Mouse (Mus musculus) CH12.LX (cell line): ENCODE measurements around the gene Pithd1. TPM values are rescaled to one million over a fixed set of nuclear protein-coding genes. Genes with fewer than 3 reads are reported as not detected.
A peak's percentile ranks its signal among the peaks of the same experiment; 100 is the strongest.

Experiments used
- DNase-seq: peaks from one replicate; pipeline ENCODE4 v3.0.0-alpha.2; 2013; ENCODE audit errors: extremely low read depth
- H3K27ac ChIP-seq: 2 replicates; pipeline ENCODE4 v1.5.1; 2012; ENCODE audit warnings: low read depth, mild to moderate bottlenecking, control low read depth, moderate library complexity; ENCODE audit not compliant: insufficient read depth
- H3K27me3 ChIP-seq: replicated peaks from 2 replicates; pipeline ENCODE3; 2012; ENCODE audit warnings: inconsistent platforms
- H3K36me3 ChIP-seq, 2 experiments: replicated peaks in 1 of 2; 2 replicates each; pipeline versions ENCODE3 to v1.6.1; 2012; ENCODE audit warnings: inconsistent platforms in 1 of 2, low read length in 1 of 2, mild to moderate bottlenecking in 1 of 2, mixed read lengths in 1 of 2, moderate library complexity in 1 of 2; ENCODE audit not compliant: control insufficient read depth in 1 of 2, insufficient read depth in 1 of 2
- H3K4me1 ChIP-seq, 2 experiments: 2 replicates each; pipeline ENCODE4 v1.6.1; 2012; ENCODE audit warnings: inconsistent platforms in 1 of 2, moderate library complexity in 1 of 2; ENCODE audit not compliant: insufficient read depth in 2 of 2, control insufficient read depth in 1 of 2
- H3K4me2 ChIP-seq: 2 replicates; pipeline ENCODE4 v1.6.1; 2012; ENCODE audit warnings: low read depth, mild to moderate bottlenecking, control low read depth; ENCODE audit not compliant: poor library complexity, insufficient read depth, severe bottlenecking
- H3K4me3 ChIP-seq, 3 experiments: fragments of 150-350 bp in 1 of 3; sonication (generic) in 1 of 3; replicated peaks in 1 of 3; 2 replicates each; pipeline versions ENCODE3 to v1.5.1; 2011 to 2012; ENCODE audit warnings: low read depth in 2 of 3, low read length in 2 of 3, mild to moderate bottlenecking in 2 of 3, moderate library complexity in 2 of 3, control low read depth in 1 of 3, improper control_type of control experiment in 1 of 3, inconsistent platforms in 1 of 3, mixed read lengths in 1 of 3; ENCODE audit not compliant: poor library complexity in 1 of 3
- H3K79me2 ChIP-seq: replicated peaks from 2 replicates; pipeline ENCODE4 v1.6.1; 2012; ENCODE audit warnings: mild to moderate bottlenecking, moderate library complexity; ENCODE audit not compliant: control insufficient read depth, poor library complexity, insufficient read depth, severe bottlenecking; ENCODE audit errors: extremely low read depth
- H3K9ac ChIP-seq: 2 replicates; pipeline ENCODE4 v1.6.1; 2012; ENCODE audit warnings: low read depth, mild to moderate bottlenecking, control low read depth, moderate library complexity; ENCODE audit not compliant: insufficient read depth
- H3K9me3 ChIP-seq: replicated peaks from 2 replicates; pipeline ENCODE3; 2012; ENCODE audit warnings: low read length, inconsistent platforms, mixed read lengths
- BHLHE40 ChIP-seq: IDR thresholded peaks from 2 replicates; pipeline ENCODE4 v1.6.1; 2011; ENCODE audit warnings: mild to moderate bottlenecking, low read depth, low read length, improper control_type of control experiment
- CHD2 ChIP-seq: IDR thresholded peaks from 2 replicates; pipeline ENCODE4 v1.6.1; 2011; ENCODE audit warnings: low read length, improper control_type of control experiment
- CTCF ChIP-seq, 2 experiments: IDR thresholded peaks in 1 of 2; conservative IDR thresholded peaks in 1 of 2; 2 replicates each; pipeline ENCODE4 v1.5.1; 2011 to 2012; ENCODE audit warnings: low read depth in 2 of 2, low read length in 2 of 2, improper control_type of control experiment in 1 of 2, inconsistent platforms in 1 of 2, mild to moderate bottlenecking in 1 of 2, moderate library complexity in 1 of 2
- E2F4 ChIP-seq: IDR thresholded peaks from 2 replicates; pipeline ENCODE4 v1.6.1; 2011; ENCODE audit warnings: low read depth, low read length, improper control_type of control experiment; ENCODE audit not compliant: insufficient replicate concordance
- ELF1 ChIP-seq: IDR thresholded peaks from 2 replicates; pipeline ENCODE4 v1.6.1; 2014; ENCODE audit warnings: low read depth, mild to moderate bottlenecking, inconsistent platforms, low read length, improper control_type of control experiment
- JUN ChIP-seq: IDR thresholded peaks from 2 replicates; pipeline ENCODE4 v1.6.1; 2011; ENCODE audit warnings: low read depth, mild to moderate bottlenecking, low read length, improper control_type of control experiment, moderate library complexity; ENCODE audit not compliant: insufficient read depth
- MAFK ChIP-seq: IDR thresholded peaks from 2 replicates; pipeline ENCODE4 v1.6.1; 2011; ENCODE audit warnings: low read length, improper control_type of control experiment; ENCODE audit not compliant: insufficient replicate concordance
- MAX ChIP-seq: IDR thresholded peaks from 2 replicates; pipeline ENCODE4 v1.6.1; 2011; ENCODE audit warnings: low read length, improper control_type of control experiment
- MEF2A ChIP-seq: IDR thresholded peaks from 2 replicates; pipeline ENCODE4 v1.6.1; 2014; ENCODE audit warnings: low read depth, mild to moderate bottlenecking, inconsistent platforms, low read length, improper control_type of control experiment, borderline replicate concordance
- MYC ChIP-seq: IDR thresholded peaks from 2 replicates; pipeline ENCODE4 v1.6.1; 2011; ENCODE audit warnings: low read depth, mild to moderate bottlenecking, improper control_type of control experiment, low read length
- NELFE ChIP-seq: IDR thresholded peaks from 2 replicates; pipeline ENCODE4 v1.6.1; 2011; ENCODE audit warnings: low read depth, low read length, improper control_type of control experiment
- POLR2A ChIP-seq: IDR thresholded peaks from 2 replicates; pipeline ENCODE4 v1.6.1; 2011; ENCODE audit warnings: low read depth, mild to moderate bottlenecking, improper control_type of control experiment, low read length
- POLR2AphosphoS2 ChIP-seq: IDR thresholded peaks from 2 replicates; pipeline ENCODE4 v1.6.1; 2011; ENCODE audit warnings: low read depth, low read length, improper control_type of control experiment
- RAD21 ChIP-seq: IDR thresholded peaks from 2 replicates; pipeline ENCODE4 v1.6.1; 2011; ENCODE audit warnings: low read depth, mild to moderate bottlenecking, low read length, improper control_type of control experiment, moderate library complexity
- SMC3 ChIP-seq: IDR thresholded peaks from 2 replicates; pipeline ENCODE4 v1.6.1; 2011; ENCODE audit warnings: low read depth, low read length, improper control_type of control experiment
- USF2 ChIP-seq: conservative IDR thresholded peaks from 2 replicates; pipeline ENCODE4 v1.6.1; 2011; ENCODE audit warnings: low read depth, low read length, improper control_type of control experiment
- ZC3H11A ChIP-seq: IDR thresholded peaks from 2 replicates; pipeline ENCODE4 v1.6.1; 2012; ENCODE audit warnings: low read depth, mild to moderate bottlenecking, inconsistent platforms, low read length, improper control_type of control experiment
- ZMIZ1 ChIP-seq: IDR thresholded peaks from 2 replicates; pipeline ENCODE4 v1.6.1; 2012; ENCODE audit warnings: low read depth, mild to moderate bottlenecking, inconsistent platforms, low read length, improper control_type of control experiment
- ZNF384 ChIP-seq: IDR thresholded peaks from 2 replicates; pipeline ENCODE4 v1.6.1; 2012; ENCODE audit warnings: low read depth, low read length, improper control_type of control experiment, inconsistent platforms
- dilution Hi-C: fragments of 300-500 bp; cut with MboI; formaldehyde crosslinking; loops from 2 replicates; pipeline ENCODE4 v1.14.3; 2020; ENCODE audit warnings: low sequenced_read_pairs; ENCODE audit not compliant: extremely low pct_unique_long_range_greater_than_20kb, extremely low pct_ligation_motif_present
- in situ Hi-C: fragments of 300-500 bp; cut with MboI; formaldehyde crosslinking; loops from 3 replicates; pipeline ENCODE4 v1.14.3; 2019; ENCODE audit warnings: low sequenced_read_pairs, low pct_ligation_motif_present, low pct_unique_long_range_greater_than_20kb, mixed read lengths
- polyA plus RNA-seq: library from polyadenylated mRNA; unstranded; fragments of >175 nt; gene quantifications from 2 replicates; pipeline ENCODE4 v1.2.1, GENCODE M21; 2012; ENCODE audit warnings: low read depth; ENCODE audit not compliant: insufficient read length
- total RNA-seq, 2 experiments: library from RNA; depleted of rRNA; stranded (reverse); fragments of 300-350 nt in 1 of 2; fragments of >200 nt in 1 of 2; gene quantifications; 2 replicates each; pipeline ENCODE4 v1.2.3; 2012 to 2014

The Pithd1 gene
- total and polyA plus RNA-seq, 3 experiments, result 53.2 to 87.5 (median 53.2) TPM

GRCm38 (mm10) chr4:135935502-135935901 is 51.6 kb downstream of the Pithd1 start:
- Histone ChIP-seq H3K4me3 (no peak overlapping the region), H3K9ac (no peak overlapping the region), H3K27me3 (no peaks in the 10 kb centered on the region), H3K27ac (no peak overlapping the region), H3K4me1 (no peaks in the 10 kb centered on the region), H3K4me2 (no peak overlapping the region), H3K36me3 (peaks cover 67 to 89% of the 10 kb centered on the region in 2 experiments), H3K9me3 (no peaks in the 10 kb centered on the region), H3K79me2 (no peaks in the 10 kb centered on the region)
- dilution Hi-C loops, result no loop called here
- in situ Hi-C loops, result no loop called here
- no peak for TF ChIP-seq POLR2AphosphoS2
- no peak for TF ChIP-seq CHD2
- no peak for DNase-seq

GRCm38 (mm10) chr4:135934708-135935500 is 52.2 kb downstream of the Pithd1 start:
- no peak for TF ChIP-seq CTCF (conservative IDR thresholded peaks at IDR 0.05 in 1 of 2, IDR thresholded peaks at IDR 0.05 in 1 of 2; ENCODE audit: low read depth in 2 of 2, low read length in 2 of 2)
- no peak for TF ChIP-seq ZMIZ1
- TF ChIP-seq MEF2A, result no peak
- TF ChIP-seq RAD21, result no peak
- TF ChIP-seq POLR2A, result no peak
- TF ChIP-seq MAFK, result no peak
- TF ChIP-seq JUN, result no peak
- TF ChIP-seq SMC3, result no peak
- no peak for TF ChIP-seq BHLHE40
- no peak for TF ChIP-seq E2F4
- no peak for TF ChIP-seq USF2
- Histone ChIP-seq H3K9me3 (no peaks in the 10 kb centered on the region), H3K36me3 (peaks cover 66 to 91% of the 10 kb centered on the region in 2 experiments), H3K4me2 (no peak overlapping the region), H3K27ac (no peak overlapping the region), H3K9ac (no peak overlapping the region), H3K27me3 (no peaks in the 10 kb centered on the region), H3K4me3 (no peak overlapping the region), H3K79me2 (no peaks in the 10 kb centered on the region), H3K4me1 (no peaks in the 10 kb centered on the region)
- in situ Hi-C loops (no loop called here), dilution Hi-C loops (no loop called here)
- no peak for DNase-seq

- H3K36me3 ChIP-seq, result peaks cover 54 to 93% of the 10 kb centered on the region in 2 experiments
- dilution Hi-C loops, result no loop called here
Measured at GRCm38 (mm10) chr4:135931832-135932231, 55.2 kb downstream of the Pithd1 start.

More at GRCm38 (mm10) chr4:135931832-135932231, 55.2 kb downstream of the Pithd1 start:
- Histone ChIP-seq H3K9me3 (no peaks in the 10 kb centered on the region), H3K4me1 (no peaks in the 10 kb centered on the region), H3K79me2 (no peaks in the 10 kb centered on the region), H3K27me3 (no peaks in the 10 kb centered on the region), H3K27ac (no peak overlapping the region), H3K4me2 (no peak overlapping the region), H3K9ac (no peak overlapping the region), H3K4me3 (no peak overlapping the region)
- peak; percentile 53 for DNase-seq
- in situ Hi-C loops, result no loop called here
- TF ChIP-seq RAD21 (peak; percentile 82), ZC3H11A (peak; percentile 70), MAX (no peak), ELF1 (no peak), NELFE (no peak), ZNF384 (no peak), SMC3 (peak; percentile 90), CTCF (conservative IDR thresholded peaks at IDR 0.05 in 1 of 2, IDR thresholded peaks at IDR 0.05 in 1 of 2; ENCODE audit: low read depth in 2 of 2, low read length in 2 of 2) (peak; percentile 59 to 82), MYC (0 out of 2 replicates have a peak, but pooled peaks have one; percentile 52)
